Mouse (Mus musculus): ENCODE results near the gene Lmnb2.

GRCm38 (mm10) chr10:80967101-80967656 is 49.1 kb upstream of the Lmnb2 start:
- TF ChIP-seq CTCF (IDR thresholded peaks at IDR 0.05; ENCODE audit: extremely low read depth, insufficient read depth, insufficient read length, insufficient replicate concordance) (no peak), POLR2A (IDR thresholded peaks at IDR 0.05; ENCODE audit: low read depth, low read length) (no peak)
